Mouse (Mus musculus) CD4-positive naive resting alpha-beta T cell, adult 76 days (primary cell): ENCODE measurements around the gene Tex52. TPM values are rescaled to one million over a fixed set of nuclear protein-coding genes. Genes with fewer than 3 reads are reported as not detected.

Experiments used
- total RNA-seq: library from RNA; stranded (reverse); gene quantifications from one replicate; pipeline ENCODE4 v1.2.4, GENCODE M21; 2023

Tex52 gene
- not detected for total RNA-seq

DNA sequence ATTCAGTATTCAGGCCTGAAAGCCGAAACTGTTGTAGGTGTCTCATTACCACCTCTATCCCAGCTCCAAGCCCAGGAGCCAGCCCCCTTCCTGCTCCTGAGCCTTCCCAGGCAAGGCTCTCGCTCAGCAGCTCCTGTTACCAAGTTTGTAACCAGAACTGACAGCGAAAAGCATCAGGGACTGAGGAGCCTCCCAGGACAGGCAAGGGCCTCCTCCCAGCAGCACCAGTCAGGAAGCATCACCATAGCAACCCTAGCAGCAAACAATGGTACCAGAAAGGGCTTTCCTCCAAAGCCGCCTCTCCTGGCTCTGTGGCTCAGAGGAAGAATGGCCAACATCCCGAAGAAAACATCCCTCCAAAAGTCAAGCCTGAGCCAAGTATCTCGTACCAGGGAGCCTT lies at the start of gene Tex52, which contains the start of gene Gm44596:
TSS of gene Tex52 (plus strand) at position 265 of the 400 bp plus-strand sequence.
TSS of gene Gm44596 (plus strand) at position 312 of the 400 bp plus-strand sequence.

DNA sequence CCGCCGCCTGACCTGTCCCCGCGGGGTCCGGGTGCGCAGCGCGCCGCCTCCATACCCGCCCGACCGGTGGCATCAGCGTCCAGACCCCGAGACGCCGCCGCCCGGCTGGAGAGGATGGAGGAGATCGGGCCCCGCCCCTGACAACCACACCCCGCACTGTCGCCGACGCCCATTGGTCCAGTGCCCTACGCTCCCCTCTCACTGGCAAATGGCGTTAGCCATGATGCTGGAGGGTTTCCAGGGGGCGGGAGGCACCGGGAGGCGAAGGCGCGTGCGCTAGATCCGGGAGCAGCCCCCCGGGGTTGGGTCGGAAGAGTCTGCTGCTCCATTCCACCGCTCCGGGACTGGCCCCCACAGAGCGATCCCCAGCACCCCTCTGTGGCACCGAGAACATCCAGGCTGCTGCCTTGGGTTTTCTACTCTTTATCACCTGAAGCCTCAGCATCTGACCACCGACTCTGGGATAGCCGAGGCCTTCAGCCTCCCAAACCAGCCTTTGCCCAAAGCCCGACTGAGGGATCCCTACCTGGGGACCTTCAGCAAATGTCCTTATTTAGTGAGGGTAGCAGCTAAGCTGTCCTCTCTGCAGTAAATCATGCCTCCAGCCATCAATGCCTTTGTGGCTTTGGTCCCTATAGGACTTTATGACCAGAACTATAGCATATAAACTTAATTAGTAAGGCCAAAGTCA lies 19.4 kb upstream of the Tex52 start, which contains the start of gene Tulp3:
TSS of gene Tulp3 (minus strand) at position 126 of the 691 bp plus-strand sequence.

DNA sequence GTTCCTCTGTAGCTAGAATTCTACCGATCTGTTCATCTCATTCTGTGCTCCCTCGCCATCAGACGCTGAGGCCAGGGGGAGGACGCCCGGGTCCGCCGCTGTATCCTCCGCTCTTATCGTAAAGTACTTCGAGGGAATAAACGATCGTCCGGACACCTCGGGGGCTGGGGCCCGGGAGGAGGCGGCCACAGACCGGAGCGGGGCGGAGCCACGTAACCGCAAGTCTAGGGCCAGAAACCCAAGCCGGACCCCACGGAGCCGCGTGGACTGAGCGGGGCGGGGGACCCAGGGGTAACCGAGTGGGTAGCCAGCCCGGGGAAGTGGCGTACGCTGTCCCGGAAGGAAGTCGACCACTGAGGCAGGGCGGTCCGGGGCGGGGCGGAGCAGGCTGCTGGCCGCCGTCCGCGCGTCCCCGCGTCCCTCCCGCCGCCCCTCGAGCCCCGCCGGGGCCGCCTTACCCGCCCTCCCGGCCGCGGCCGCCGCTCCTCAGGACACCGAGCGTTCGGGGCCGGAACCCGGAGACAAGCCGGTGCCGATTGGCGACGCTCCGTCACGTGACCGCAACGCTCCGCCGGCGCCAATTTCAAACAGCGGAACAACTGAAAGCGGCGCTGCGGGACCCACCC lies 12.8 kb upstream of the Tex52 start, which contains the start of the genes Rhno1 and Foxm1:
TSS of gene Rhno1 (minus strand) at position 531 of the 626 bp plus-strand sequence.
TSS of gene Foxm1 (plus strand) at position 587 of the 626 bp plus-strand sequence.

DNA sequence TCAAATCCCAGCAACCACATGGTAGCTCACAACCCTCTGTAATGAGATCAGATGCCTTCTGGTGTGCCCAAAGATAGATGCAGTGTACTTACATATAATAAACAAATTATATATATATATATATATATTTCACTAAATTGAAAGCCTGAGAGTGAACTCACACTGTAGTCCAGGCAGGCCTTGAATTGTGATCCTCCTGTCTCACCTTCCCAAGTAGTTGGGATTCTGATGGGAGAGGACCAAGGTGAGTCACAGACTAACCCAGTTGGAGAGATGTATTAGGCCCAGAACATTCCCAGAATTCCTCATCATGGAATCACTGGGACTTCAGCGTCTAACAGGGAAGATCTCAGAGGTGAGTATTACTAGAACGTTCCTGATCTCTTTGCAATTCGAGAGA lies 23.7 kb downstream of the Tex52 start, which contains the start of gene Nrip2:
TSS of gene Nrip2 (plus strand) at position 301 of the 400 bp plus-strand sequence.

DNA sequence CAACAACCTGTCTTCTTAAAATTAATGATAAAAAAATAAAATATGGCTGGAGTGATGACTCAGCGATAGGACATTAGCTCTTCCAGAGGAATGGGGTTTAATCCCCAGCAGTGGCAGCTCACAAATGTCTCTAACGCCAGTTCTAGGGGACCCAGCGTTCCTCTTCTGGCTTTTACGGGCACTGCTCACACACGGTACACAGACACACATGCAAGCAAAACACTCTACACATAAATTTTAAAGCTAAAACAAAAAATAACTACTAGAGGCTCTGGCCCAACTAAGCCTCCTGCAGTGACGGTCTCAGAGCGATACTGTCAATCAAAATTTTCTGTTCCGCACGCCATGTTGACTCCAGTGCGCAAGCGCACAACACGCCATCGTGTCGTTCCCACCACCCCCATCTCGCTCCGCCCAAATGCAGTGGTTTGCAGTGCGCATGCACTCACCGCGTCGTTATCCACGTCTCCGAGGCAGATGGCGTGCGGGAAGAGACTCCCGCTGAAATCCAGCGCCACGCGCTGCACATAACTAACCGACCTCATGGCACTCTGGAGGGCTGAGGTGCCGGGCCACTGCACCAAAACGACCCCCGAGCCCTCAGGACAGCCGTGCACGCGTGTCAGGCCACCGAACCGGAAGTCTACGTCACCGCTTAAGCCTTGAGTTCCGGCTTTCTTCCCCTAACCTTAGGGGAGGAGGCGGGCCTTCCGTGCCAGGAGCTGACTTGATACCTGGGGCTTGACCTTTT lies 49.2 kb downstream of the Tex52 start, which contains the start of gene Itfg2:
TSS of gene Itfg2 (minus strand) at position 663 of the 751 bp plus-strand sequence.

Other genes with a start within 250 kb of the Tex52 start
- 6.7 TPM for gene Tspan9, start 231.9 kb upstream of the Tex52 start, total RNA-seq
- not detected for gene Tead4, start 74.6 kb upstream of the Tex52 start, total RNA-seq
- 5.4 TPM for gene Tulp3, start 19.6 kb upstream of the Tex52 start, total RNA-seq
- 52.9 TPM for gene Rhno1, start 12.5 kb upstream of the Tex52 start, total RNA-seq
- 11.5 TPM for gene Foxm1, start 12.5 kb upstream of the Tex52 start, total RNA-seq
- gene Gm44596, start within 50 bp of the Tex52 start, total RNA-seq = not detected
- gene Nrip2, start 23.8 kb downstream of the Tex52 start, total RNA-seq = not detected
- gene Itfg2, start 49.5 kb downstream of the Tex52 start, total RNA-seq = 73.1 TPM
- 68.7 TPM for gene Fkbp4, start 63.2 kb downstream of the Tex52 start, total RNA-seq
- not detected for gene Pzp, start 151.3 kb downstream of the Tex52 start, total RNA-seq
- not detected for gene A2ml1, start 206.2 kb downstream of the Tex52 start, total RNA-seq
- 0.91 TPM for gene Klrb1a, start 248.1 kb downstream of the Tex52 start, total RNA-seq